Mouse (Mus musculus) lung, embryonic 15.5 days (tissue): ENCODE results near the gene Nek7. TPM values are rescaled to one million over a fixed set of nuclear protein-coding genes. Genes with fewer than 3 reads are reported as not detected.

ENCODE experiments used
- ATAC-seq: fragments of 200-750 bp; cut with Nextera tagmentation; 2 replicates; pipeline ENCODE4 v1.8.0; 2017; ENCODE audit warnings: moderate number of reproducible peaks, borderline replicate concordance; ENCODE audit not compliant: low FRiP score, low TSS enrichment; ENCODE audit errors: extremely low read depth
- H3K27ac ChIP-seq: fragments of 300-500 bp; sonication (generic); 2 replicates; pipeline ENCODE4 v1.5.1; 2015; ENCODE audit warnings: moderate library complexity, mild to moderate bottlenecking, inconsistent platforms
- H3K27me3 ChIP-seq: fragments of 300-500 bp; sonication (generic); 2 replicates; pipeline ENCODE4 v1.6.1; 2015; ENCODE audit warnings: inconsistent platforms
- H3K36me3 ChIP-seq: fragments of 300-500 bp; sonication (generic); 2 replicates; pipeline ENCODE4 v1.6.1; 2015; ENCODE audit warnings: inconsistent platforms
- H3K4me1 ChIP-seq: fragments of 300-500 bp; sonication (generic); 2 replicates; pipeline ENCODE4 v1.6.1; 2015; ENCODE audit warnings: inconsistent platforms
- H3K4me2 ChIP-seq: fragments of 300-500 bp; sonication (generic); 2 replicates; pipeline ENCODE4 v1.6.1; 2015; ENCODE audit warnings: inconsistent platforms, mild to moderate bottlenecking, moderate library complexity
- H3K4me3 ChIP-seq: fragments of 300-500 bp; sonication (generic); 2 replicates; pipeline ENCODE4 v1.5.1; 2015; ENCODE audit warnings: mild to moderate bottlenecking, inconsistent platforms
- H3K9ac ChIP-seq: fragments of 300-500 bp; sonication (generic); 2 replicates; pipeline ENCODE4 v1.6.1; 2015; ENCODE audit warnings: inconsistent platforms
- H3K9me3 ChIP-seq: fragments of 300-500 bp; sonication (generic); 2 replicates; pipeline ENCODE4 v1.6.1; 2016; ENCODE audit warnings: inconsistent platforms
- WGBS: fragments of 180-500 bp; shearing (Covaris S2); methylation state at CpG from one replicate; pipeline ENCODE4 v1.1.7; 2015; 5-methylcytosine and 5-hydroxymethylcytosine counted together
- polyA plus RNA-seq: library from polyadenylated mRNA; unstranded; fragments of >200 nt; fragmentation: Nextera tagmentation; extraction: Ambion mirVana; gene quantifications from 2 replicates; pipeline ENCODE4 v1.2.1, GENCODE M21; 2015

The Nek7 gene
- polyA plus RNA-seq, 1 experiment from 2014 or later, result 33.7 TPM

- Histone ChIP-seq H3K9me3 (no peaks in the 10 kb centered on the region), H3K4me3 (no peak overlapping the region)
Measured at GRCm38 (mm10) chr1:138530604-138531003, 89.3 kb downstream of the Nek7 start.

GRCm38 (mm10) chr1:138523962-138524361, 96.0 kb downstream of the Nek7 start:
- Histone ChIP-seq H3K9me3 (no peaks in the 10 kb centered on the region), H3K27ac (no peak overlapping the region), H3K9ac (no peak overlapping the region), H3K4me1 (no peaks in the 10 kb centered on the region), H3K4me3 (no peak overlapping the region), H3K4me2 (no peak overlapping the region), H3K36me3 (no peaks in the 10 kb centered on the region), H3K27me3 (no peaks in the 10 kb centered on the region)
- 85% methylated on average over 6 of the region's 6 CpGs for WGBS
- no peak for ATAC-seq

More at GRCm38 (mm10) chr1:138530604-138531003, 89.3 kb downstream of the Nek7 start:
- 86% methylated on average over 5 of the region's 5 CpGs for WGBS
- H3K36me3 ChIP-seq, result no peaks in the 10 kb centered on the region
- no peaks in the 10 kb centered on the region for H3K4me1 ChIP-seq
- no peak overlapping the region for H3K27ac ChIP-seq
- no peak for ATAC-seq
- no peaks in the 10 kb centered on the region for H3K27me3 ChIP-seq
- H3K4me2 ChIP-seq, result no peak overlapping the region
- H3K9ac ChIP-seq, result no peak overlapping the region

- Histone ChIP-seq H3K4me3 (no peak overlapping the region), H3K4me1 (peaks cover 4% of the 10 kb centered on the region; the same call in 1 of the 2 replicates), H3K9ac (no peak overlapping the region), H3K9me3 (no peaks in the 10 kb centered on the region), H3K27me3 (no peaks in the 10 kb centered on the region), H3K4me2 (no peak overlapping the region), H3K36me3 (no peaks in the 10 kb centered on the region), H3K27ac (no peak overlapping the region)
- WGBS, result 57% methylated on average over 5 of the region's 5 CpGs
- no peak for ATAC-seq
Measured at GRCm38 (mm10) chr1:138518235-138518634, 101.7 kb downstream of the Nek7 start.

- H3K27me3 ChIP-seq, result no peaks in the 10 kb centered on the region
- no peak overlapping the region for H3K27ac ChIP-seq
- H3K9me3 ChIP-seq, result no peaks in the 10 kb centered on the region
- 46% methylated on average over 6 of the region's 6 CpGs for WGBS
- H3K9ac ChIP-seq, result no peak overlapping the region
- peaks cover 4% of the 10 kb centered on the region; the same call in 1 of the 2 replicates for H3K4me1 ChIP-seq
- no peak overlapping the region for H3K4me3 ChIP-seq
- H3K36me3 ChIP-seq, result no peaks in the 10 kb centered on the region
- 0 out of 2 replicates have a peak overlapping the region, but pooled peaks have one; percentile 12 for H3K4me2 ChIP-seq
- ATAC-seq, result no peak
Measured at GRCm38 (mm10) chr1:138517360-138518099, 102.4 kb downstream of the Nek7 start.

DNA sequence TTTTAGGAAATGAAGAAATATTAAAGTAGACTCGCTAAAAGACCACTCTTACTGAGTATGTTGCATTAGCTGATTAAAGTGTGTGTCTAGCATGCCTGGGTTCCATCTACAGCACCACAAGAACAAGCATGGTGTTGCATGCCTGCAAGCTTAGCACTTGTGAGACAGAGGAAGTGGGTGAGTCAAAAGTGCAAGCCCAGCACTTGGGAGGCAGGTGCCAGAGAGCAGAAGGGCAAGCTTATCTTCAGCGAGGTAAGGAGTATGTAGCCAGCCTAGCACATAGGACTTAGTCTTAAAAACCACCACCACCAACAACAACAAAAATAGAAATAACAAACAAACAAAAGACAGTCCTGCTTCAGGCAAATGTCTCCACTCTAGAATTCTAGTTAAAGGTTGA, 103.0 kb downstream of the Nek7 start:
- Histone ChIP-seq H3K9ac (no peak overlapping the region), H3K9me3 (no peaks in the 10 kb centered on the region), H3K27ac (no peak overlapping the region), H3K27me3 (no peaks in the 10 kb centered on the region), H3K36me3 (no peaks in the 10 kb centered on the region), H3K4me3 (no peak overlapping the region), H3K4me2 (0 out of 2 replicates have a peak overlapping the region, but pooled peaks have one; percentile 12), H3K4me1 (peaks cover 4% of the 10 kb centered on the region; the same call in 1 of the 2 replicates)
- WGBS, result 49% methylated on average over 2 of the region's 2 CpGs
- no peak for ATAC-seq

DNA sequence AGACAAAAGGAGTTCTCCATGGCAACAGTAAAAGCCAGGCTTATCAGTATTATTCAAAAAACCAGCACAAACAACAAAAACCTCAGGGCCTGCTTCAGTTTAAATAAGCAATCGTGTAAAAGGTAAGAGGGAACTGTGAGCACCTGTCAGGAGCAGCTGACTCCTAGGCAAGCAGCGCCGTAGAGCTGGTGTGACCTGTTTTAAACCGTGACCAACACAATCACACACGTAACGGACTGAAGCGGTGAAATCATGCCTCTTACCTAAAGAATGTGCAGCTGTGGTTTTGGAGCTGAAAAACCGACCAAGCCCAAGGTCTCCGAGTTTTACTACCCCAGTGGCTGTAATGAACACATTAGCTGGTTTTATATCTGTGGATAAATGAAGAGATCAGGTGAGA, 104.6 kb downstream of the Nek7 start:
- Histone ChIP-seq H3K27ac (no peak overlapping the region), H3K27me3 (no peaks in the 10 kb centered on the region), H3K4me2 (no peak overlapping the region), H3K36me3 (no peaks in the 10 kb centered on the region), H3K9ac (no peak overlapping the region), H3K4me3 (no peak overlapping the region), H3K4me1 (peaks cover 4% of the 10 kb centered on the region; the same call in 1 of the 2 replicates), H3K9me3 (no peaks in the 10 kb centered on the region)
- ATAC-seq, result no peak
- WGBS, result 55% methylated on average over 9 of the region's 9 CpGs

DNA sequence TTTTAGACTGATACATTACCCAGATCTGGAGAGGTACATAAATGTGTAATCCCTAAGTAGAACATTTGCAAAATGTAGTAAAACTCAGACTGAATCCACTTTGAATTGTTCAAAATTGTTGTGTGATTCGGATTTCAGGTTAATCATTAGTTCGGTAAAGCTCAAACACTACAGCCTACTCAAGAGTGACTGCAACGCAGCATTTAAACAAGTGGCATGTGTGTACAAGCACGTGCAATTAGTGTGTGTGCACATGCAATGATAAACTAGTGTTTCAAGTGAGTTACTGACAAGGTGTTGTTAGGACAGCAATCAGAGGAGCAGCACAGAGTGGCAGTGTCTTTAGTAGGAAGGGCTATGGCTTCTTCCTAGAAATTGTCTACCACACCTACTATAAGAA, 106.0 kb downstream of the Nek7 start:
- WGBS, result 55% methylated on average over 4 of the region's 4 CpGs

DNA sequence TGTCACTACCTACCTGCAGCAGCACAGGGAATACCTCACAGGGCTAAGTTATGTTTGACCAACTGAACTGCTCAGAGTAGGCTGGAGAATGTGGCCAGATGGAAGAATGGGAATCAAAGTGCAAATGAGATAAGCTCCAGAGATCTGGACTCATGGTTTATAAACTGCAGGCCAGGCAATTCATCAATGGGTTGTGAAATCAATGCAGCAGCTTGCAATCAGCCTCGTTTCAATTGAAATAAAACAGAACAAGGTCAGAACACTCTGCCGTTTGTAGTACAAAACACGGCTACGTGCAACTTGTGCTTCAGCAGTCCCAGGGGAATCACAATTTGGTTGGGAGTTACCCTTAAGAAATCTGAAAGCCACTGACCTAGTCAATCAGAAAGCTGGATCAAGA, 109.4 kb downstream of the Nek7 start:
- no peaks in the 10 kb centered on the region for H3K36me3 ChIP-seq
- no peak overlapping the region for H3K4me3 ChIP-seq
- ATAC-seq, result no peak
- no peak overlapping the region for H3K9ac ChIP-seq
- H3K4me2 ChIP-seq, result no peak overlapping the region
- peaks cover 13% of the 10 kb centered on the region for H3K4me1 ChIP-seq
- no peaks in the 10 kb centered on the region for H3K9me3 ChIP-seq
- WGBS, result 60% methylated on average over 4 of the region's 4 CpGs
- H3K27ac ChIP-seq, result no peak overlapping the region
- no peaks in the 10 kb centered on the region for H3K27me3 ChIP-seq

More for the DNA sequence above, 106.0 kb downstream of the Nek7 start:
- Histone ChIP-seq H3K4me3 (no peak overlapping the region), H3K9ac (no peak overlapping the region), H3K27me3 (no peaks in the 10 kb centered on the region), H3K27ac (no peak overlapping the region), H3K4me1 (peaks cover 4% of the 10 kb centered on the region; the same call in 1 of the 2 replicates), H3K36me3 (no peaks in the 10 kb centered on the region), H3K9me3 (no peaks in the 10 kb centered on the region), H3K4me2 (no peak overlapping the region)
- ATAC-seq, result no peak

- no peak overlapping the region for H3K9ac ChIP-seq
- H3K36me3 ChIP-seq, result no peaks in the 10 kb centered on the region
- H3K4me3 ChIP-seq, result no peak overlapping the region
- peaks cover 13% of the 10 kb centered on the region for H3K4me1 ChIP-seq
- no peak overlapping the region for H3K27ac ChIP-seq
- WGBS, result 45% methylated on average over 13 of the region's 13 CpGs
- no peak overlapping the region for H3K4me2 ChIP-seq
- no peaks in the 10 kb centered on the region for H3K27me3 ChIP-seq
- H3K9me3 ChIP-seq, result no peaks in the 10 kb centered on the region
- ATAC-seq, result no peak
Measured at GRCm38 (mm10) chr1:138507446-138508043, 112.4 kb downstream of the Nek7 start.

DNA sequence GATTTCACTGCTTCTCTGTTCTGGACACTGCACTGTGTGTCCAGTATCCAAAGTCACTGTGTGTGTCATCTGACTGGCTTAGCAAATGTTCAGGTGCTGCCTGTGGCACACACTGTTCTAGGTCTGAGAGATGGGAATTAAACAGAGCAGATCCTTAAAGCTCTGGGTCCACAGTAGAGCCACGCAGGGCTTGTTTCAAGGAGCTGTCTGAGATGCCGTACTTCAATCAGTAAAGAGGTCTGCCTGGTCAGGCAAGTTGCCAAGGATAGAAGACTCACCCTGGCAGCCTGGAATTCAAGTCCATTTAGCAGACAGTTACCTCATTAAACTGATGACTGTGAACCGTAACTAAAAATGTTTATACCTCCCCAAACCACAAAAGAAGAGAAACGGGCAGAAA, 112.9 kb downstream of the Nek7 start:
- WGBS, result 9% methylated on average over 4 of the region's 4 CpGs
- Histone ChIP-seq H3K27me3 (no peaks in the 10 kb centered on the region), H3K36me3 (no peaks in the 10 kb centered on the region), H3K4me3 (no peak overlapping the region), H3K4me2 (no peak overlapping the region), H3K27ac (no peak overlapping the region), H3K4me1 (peaks cover 13% of the 10 kb centered on the region), H3K9me3 (no peaks in the 10 kb centered on the region), H3K9ac (no peak overlapping the region)
- ATAC-seq, result peak; percentile 74

GRCm38 (mm10) chr1:138504228-138504627, 115.7 kb downstream of the Nek7 start:
- no peak overlapping the region for H3K4me3 ChIP-seq
- H3K4me2 ChIP-seq, result no peak overlapping the region
- no peaks in the 10 kb centered on the region for H3K9me3 ChIP-seq
- no peak overlapping the region for H3K27ac ChIP-seq
- WGBS, result 49% methylated on average over 5 of the region's 5 CpGs
- H3K9ac ChIP-seq, result no peak overlapping the region
- H3K4me1 ChIP-seq, result peaks cover 13% of the 10 kb centered on the region
- no peaks in the 10 kb centered on the region for H3K27me3 ChIP-seq
- no peak for ATAC-seq
- H3K36me3 ChIP-seq, result no peaks in the 10 kb centered on the region

GRCm38 (mm10) chr1:138500691-138501090, 119.2 kb downstream of the Nek7 start:
- Histone ChIP-seq H3K4me1 (no peaks in the 10 kb centered on the region), H3K36me3 (no peaks in the 10 kb centered on the region), H3K4me2 (no peak overlapping the region), H3K9ac (no peak overlapping the region), H3K27me3 (no peaks in the 10 kb centered on the region), H3K9me3 (no peaks in the 10 kb centered on the region), H3K4me3 (no peak overlapping the region), H3K27ac (no peak overlapping the region)
- no peak for ATAC-seq
- 82% methylated on average over 6 of the region's 6 CpGs for WGBS
